Mouse (Mus musculus): ENCODE data around the gene Maff.
A peak's percentile ranks its signal among the peaks of the same experiment; 100 is the strongest.

Maff gene

GRCm38 (mm10) chr15:79346051-79346793, at the start of gene Maff:
Maff (plus strand) TSS chr15:79346621.
- no peak for DNase-seq

- DNase-seq = no peak
Observed at GRCm38 (mm10) chr15:79298553-79298952, 47.9 kb upstream of the Maff start.

DNA sequence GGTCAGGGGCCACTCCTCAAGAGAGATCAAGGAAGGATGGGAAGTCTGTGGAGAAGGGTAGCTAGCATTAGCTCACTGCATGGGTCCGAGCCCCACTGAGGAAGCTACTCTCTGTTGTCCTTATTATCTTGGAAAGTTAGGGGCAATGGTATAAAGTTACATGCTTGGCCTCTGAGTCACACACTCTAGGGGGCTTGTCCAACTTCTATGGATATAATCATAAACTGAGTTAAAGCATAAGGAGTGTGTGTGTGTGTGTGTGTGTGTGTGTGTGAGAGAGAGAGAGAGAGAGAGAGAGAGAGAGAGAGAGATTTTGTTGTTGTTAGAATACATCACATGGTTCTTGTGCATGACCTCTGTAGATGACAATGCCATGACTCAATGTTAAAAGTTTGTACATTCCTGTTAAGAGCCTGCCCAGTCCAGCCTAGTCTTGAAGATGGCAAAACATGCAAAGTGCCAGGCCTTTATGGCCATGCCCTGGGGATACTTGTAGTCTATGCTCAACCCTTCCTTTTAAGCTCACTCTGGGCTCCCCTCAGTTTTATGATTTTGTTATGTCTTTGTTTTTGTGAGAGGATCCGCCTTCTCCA, 46.8 kb upstream of the Maff start:
- no peak for DNase-seq

GRCm38 (mm10) chr15:79303725-79304124, 42.7 kb upstream of the Maff start:
- DNase-seq = peak in 1 of 2 experiments; percentile 23

DNA sequence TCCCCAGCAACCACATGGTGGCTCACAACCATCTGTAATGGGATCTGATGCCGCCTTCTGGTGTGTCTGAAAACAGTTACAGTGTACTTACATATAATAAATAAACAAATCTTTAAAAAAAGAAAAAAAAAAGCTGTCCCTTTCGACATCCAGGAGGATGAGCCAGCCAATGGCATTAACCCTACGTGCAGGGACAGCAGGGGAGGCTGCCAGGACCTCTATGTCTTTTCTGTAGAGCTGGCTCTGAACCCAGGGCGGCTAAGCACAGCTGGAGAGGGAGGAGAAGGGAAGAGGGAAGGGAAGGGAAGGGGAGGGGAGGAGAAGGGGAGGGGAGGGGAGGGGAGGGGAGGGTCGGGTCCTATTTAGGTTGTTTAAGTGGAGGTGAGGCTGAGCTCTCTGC, 41.6 kb upstream of the Maff start:
- DNase-seq = no peak

DNA sequence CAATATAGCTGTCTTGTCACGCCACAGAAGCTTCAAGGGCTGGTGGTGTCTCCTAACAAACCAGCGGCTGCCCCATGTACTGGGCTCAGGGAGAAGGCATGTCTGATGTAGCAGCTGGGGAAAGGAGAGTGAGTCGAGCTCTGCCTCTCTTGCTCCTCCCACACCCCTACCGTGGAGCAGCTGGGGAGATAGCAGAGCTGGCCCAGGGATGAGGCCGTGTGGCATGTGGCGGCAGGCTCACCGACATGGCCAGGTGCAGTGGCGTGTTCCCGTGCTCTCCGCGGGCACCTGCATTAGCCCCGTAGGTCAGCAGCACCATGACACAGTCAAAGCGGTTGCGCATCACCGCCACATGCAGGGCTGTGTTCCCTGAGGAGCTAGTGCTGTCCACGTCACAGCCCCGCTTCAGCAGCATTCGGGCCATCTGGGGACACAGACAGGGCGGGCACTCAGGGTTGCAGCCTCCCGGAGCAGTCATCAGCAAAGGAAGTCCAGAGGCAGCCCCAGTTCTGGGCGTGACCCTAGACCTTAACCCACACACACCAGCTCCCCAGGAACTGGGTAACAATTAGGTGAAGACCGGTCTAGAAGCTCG, 40.3 kb upstream of the Maff start:
- no peak for DNase-seq

DNA sequence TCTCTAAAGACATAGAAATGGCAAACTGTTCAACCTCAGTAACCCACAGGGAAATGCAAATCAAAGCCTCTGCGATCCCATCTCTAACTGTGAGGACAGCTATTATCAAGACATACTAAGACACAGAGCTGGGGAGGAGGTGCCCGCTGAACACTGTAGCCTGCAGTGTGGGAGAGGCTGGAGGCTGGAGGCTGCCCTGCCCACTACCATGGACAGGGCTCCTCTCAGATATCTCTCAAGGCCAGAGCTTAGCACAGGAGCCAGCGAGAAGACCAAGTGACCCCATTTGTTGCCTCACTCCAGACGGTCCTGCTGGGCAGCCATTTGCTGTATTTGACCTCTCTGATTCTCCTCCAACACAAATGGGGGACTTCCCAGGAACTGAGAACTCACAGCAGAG, 38.6 kb upstream of the Maff start:
- no peak for DNase-seq

DNA sequence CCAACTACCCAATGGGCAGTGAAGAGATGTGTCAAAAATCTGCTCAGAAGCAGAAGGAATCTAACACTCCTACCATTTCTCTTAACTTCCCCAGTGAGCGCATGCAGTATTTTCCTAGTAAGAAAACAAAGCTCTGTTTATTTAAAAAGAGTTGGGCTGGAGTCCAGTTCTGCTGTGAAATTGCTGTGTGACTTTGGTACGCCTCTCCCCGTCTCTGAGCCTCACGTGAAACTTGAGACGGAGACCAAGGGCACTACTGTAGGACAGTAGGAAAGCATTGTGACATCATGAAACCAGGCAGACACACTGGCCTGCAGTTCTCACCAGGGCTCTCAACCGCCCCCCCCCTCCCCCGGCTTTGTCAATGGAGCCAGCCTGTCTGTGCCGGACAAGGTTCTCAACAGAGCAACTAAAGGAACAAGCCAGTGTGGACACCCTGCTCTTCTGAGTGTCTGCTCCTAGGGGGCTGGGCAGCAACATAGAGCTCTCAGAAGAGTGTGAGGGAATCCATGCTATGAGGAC, 32.5 kb upstream of the Maff start:
- DNase-seq = no peak

DNA sequence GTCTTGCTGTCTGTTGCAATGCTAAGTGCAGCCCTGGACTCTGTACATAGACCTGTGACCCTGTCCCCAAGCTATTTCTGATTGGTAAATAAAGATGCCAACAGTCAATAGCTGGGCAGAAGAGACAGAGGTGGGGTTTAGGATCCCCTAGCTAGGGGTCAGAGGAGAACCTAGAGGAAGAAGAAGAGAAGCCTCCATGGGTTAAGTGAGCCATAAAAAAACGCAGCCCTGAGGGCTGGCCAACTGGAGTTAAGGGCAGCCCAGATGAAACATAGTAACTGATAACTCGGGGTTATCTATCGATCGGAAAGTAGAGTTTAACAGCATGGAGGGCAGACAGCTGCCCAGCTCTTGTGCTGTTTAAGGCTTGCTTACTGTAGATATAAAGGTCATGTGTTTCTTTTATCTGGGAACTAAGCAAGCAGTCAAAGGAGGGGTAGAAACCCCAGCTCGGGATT, 24.7 kb upstream of the Maff start:
- no peak for DNase-seq

- DNase-seq = peak; percentile 77 to 85
Observed at GRCm38 (mm10) chr15:79322281-79322990, 24.0 kb upstream of the Maff start.

- peak; percentile 74 to 85 for DNase-seq
Observed at GRCm38 (mm10) chr15:79322991-79323790, 23.2 kb upstream of the Maff start.

GRCm38 (mm10) chr15:79323791-79324155, 22.6 kb upstream of the Maff start:
- DNase-seq = peak in 1 of 2 experiments; percentile 22

- no peak for DNase-seq
Observed at GRCm38 (mm10) chr15:79324373-79324772, 22.0 kb upstream of the Maff start.

DNA sequence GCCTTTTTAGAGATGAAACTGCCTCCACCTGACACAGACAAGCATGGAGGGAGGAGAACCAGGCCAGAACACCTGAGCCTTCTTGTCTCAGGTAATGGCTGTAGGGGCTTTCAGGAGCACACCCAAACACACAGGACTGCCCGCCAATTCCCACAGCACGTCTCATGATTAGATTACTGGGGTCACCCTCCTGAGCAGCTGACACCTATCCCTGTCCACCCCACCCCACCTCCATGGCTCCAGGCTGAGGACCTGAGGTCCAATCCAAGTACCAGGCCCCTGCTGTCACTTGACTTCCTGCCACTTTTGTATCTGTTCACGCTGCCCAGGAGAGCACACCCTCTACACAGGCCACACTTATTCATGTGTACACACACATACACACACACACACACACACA, 20.7 kb upstream of the Maff start:
- no peak for DNase-seq

- DNase-seq = no peak
Observed at GRCm38 (mm10) chr15:79326264-79326663, 20.2 kb upstream of the Maff start.

- DNase-seq = peak in 1 of 2 experiments; percentile 53
Observed at GRCm38 (mm10) chr15:79326971-79327961, 19.2 kb upstream of the Maff start.

- DNase-seq = peak; percentile 96 to 98
Observed at GRCm38 (mm10) chr15:79328058-79328938, 18.1 kb upstream of the Maff start, which contains the start of gene Pla2g6. Pla2g6 (minus strand) TSS chr15:79328390.

DNA sequence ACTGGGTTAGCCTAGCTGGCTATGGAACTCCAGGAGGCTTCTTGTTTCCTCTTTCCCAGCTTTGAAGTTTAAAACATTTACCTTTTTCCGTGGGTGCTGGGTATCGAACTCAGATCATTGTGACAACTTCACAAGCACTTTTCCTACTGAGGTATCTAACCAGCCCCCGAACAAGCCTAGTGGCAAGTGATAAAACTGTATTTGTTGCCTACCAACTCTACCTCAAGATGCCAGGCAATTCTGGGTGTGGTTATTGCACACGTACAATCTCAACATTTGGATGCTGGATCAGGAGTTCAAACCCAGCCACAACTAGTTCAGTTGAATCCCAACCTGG, 17.5 kb upstream of the Maff start:
- no peak for DNase-seq

GRCm38 (mm10) chr15:79329346-79329978, 17.0 kb upstream of the Maff start:
- no peak for DNase-seq

DNA sequence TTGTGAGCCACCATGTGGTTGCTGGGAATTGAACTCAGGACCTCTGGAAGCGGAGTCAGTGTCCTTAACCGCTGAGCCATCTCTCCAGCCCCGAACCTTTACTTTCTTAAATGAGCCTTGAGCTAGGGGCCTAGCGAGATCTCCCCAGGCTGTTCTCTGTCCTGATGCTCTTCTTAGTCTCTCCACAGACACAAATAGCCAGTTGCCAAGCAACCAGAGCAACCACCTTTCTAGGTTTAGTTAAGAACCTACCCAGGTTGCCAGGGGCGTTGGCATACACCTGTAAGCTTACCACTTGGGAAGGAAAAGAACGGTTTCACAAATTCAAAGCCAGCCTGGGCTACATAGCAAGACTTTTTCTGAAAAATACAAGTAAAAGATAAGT, 16.4 kb upstream of the Maff start:
- DNase-seq = no peak
